Mouse (Mus musculus): ENCODE measurements around the gene Tmem19. TPM values are rescaled to one million over a fixed set of nuclear protein-coding genes. Genes with fewer than 3 reads are reported as not detected.

Tmem19 gene
- total RNA-seq (2021) = 10 to 100 TPM; 17.5 to 17.6 TPM

GRCm38 (mm10) chr10:115361840-115362622 lies at the start of gene Tmem19:
Tmem19 (minus strand) TSS chr10:115362501.
- DNase-seq = peak; percentile 98

- DNase-seq = peak; percentile 67
Observed at GRCm38 (mm10) chr10:115406393-115406792, 44.1 kb upstream of the Tmem19 start.

GRCm38 (mm10) chr10:115391896-115392295 lies 29.6 kb upstream of the Tmem19 start:
- no peak for DNase-seq

- no peak for DNase-seq
Observed at GRCm38 (mm10) chr10:115391076-115391475, 28.8 kb upstream of the Tmem19 start.

- DNase-seq = no peak
Observed at GRCm38 (mm10) chr10:115387891-115388290, 25.6 kb upstream of the Tmem19 start.

- DNase-seq = peak; percentile 73
Observed at GRCm38 (mm10) chr10:115385018-115386002, 23.0 kb upstream of the Tmem19 start.

GRCm38 (mm10) chr10:115384221-115385017 lies 22.1 kb upstream of the Tmem19 start, which contains the start of the genes Thap2 and Zfc3h1:
Thap2 (minus strand) TSS chr10:115384443.
Zfc3h1 (plus strand) TSS chr10:115384959.
- DNase-seq = peak; percentile 98

- no peak for DNase-seq
Observed at GRCm38 (mm10) chr10:115383644-115384220, 21.4 kb upstream of the Tmem19 start.

- DNase-seq = no peak
Observed at GRCm38 (mm10) chr10:115382846-115383643, 20.7 kb upstream of the Tmem19 start.

GRCm38 (mm10) chr10:115381506-115382084 lies 19.3 kb upstream of the Tmem19 start:
- DNase-seq = no peak

GRCm38 (mm10) chr10:115363151-115363550 lies 850 bp upstream of the Tmem19 start:
- DNase-seq = no peak

GRCm38 (mm10) chr10:115362623-115362964 lies 293 bp upstream of the Tmem19 start:
- DNase-seq = no peak

- DNase-seq = no peak
Observed at GRCm38 (mm10) chr10:115359066-115359465, 3.2 kb downstream of the Tmem19 start.

- no peak for DNase-seq
Observed at GRCm38 (mm10) chr10:115358216-115358919, 3.9 kb downstream of the Tmem19 start.

GRCm38 (mm10) chr10:115356106-115356505 lies 6.2 kb downstream of the Tmem19 start:
- DNase-seq = no peak

GRCm38 (mm10) chr10:115355016-115355415 lies 7.3 kb downstream of the Tmem19 start:
- DNase-seq = no peak

GRCm38 (mm10) chr10:115354553-115354952 lies 7.7 kb downstream of the Tmem19 start:
- no peak for DNase-seq

- no peak for DNase-seq
Observed at GRCm38 (mm10) chr10:115350810-115351397, 11.4 kb downstream of the Tmem19 start.

GRCm38 (mm10) chr10:115349509-115349908 lies 12.8 kb downstream of the Tmem19 start:
- DNase-seq = no peak

GRCm38 (mm10) chr10:115349029-115349428 lies 13.3 kb downstream of the Tmem19 start:
- DNase-seq = no peak
